ENCODE assay signal across 21 mouse cellular contexts in the genomic region with DNA sequence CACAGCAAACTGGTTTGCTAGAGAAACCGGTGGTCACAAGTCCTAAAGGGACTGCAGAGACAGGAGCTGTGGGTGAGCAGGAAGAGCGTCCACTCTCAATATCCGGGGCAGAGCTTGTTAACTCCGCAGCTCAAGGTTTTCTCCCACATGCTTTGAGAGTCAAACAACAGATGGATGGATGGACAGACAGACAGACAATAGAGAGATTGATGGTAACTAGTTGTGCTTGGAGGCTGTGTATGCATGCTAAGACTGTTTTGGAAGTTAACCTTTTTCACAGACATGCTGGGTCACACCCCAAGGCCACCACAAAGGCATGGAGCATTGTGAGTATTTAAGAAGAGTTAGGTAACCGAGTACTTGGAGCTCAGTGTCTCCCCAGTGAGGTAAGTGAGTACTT. TPM values are rescaled to one million over a fixed set of nuclear protein-coding genes. Genes with fewer than 3 reads are reported as not detected.
"Had no signal": no experiment of that assay in that cellular context is flagged by ENCODE, and none has a peak within 500 bp of the region (broad histone marks: within the 10 kb centered on the region; RNA-seq: fewer than 3 reads in every experiment).

No protein-coding gene starts in this region.

- H3K4me3 ChIP-seq: liver, embryonic 15.5 days; lung, embryonic 15.5 days; midbrain, embryonic 12.5 days; neural tube, embryonic 12.5 days; stomach, embryonic 15.5 days had no signal

- H3K4me2 ChIP-seq: liver, embryonic 15.5 days; lung, embryonic 15.5 days; midbrain, embryonic 12.5 days; neural tube, embryonic 12.5 days; stomach, embryonic 15.5 days had no signal

- H3K9ac ChIP-seq: liver, embryonic 15.5 days; liver, postnatal 0 days; lung, embryonic 15.5 days; midbrain, embryonic 12.5 days; neural tube, embryonic 12.5 days; stomach, embryonic 15.5 days had no signal

- DNase-seq: liver, postnatal 0 days; lung, adult 2 months; lung, postnatal 14 days; lung, postnatal 4 days; midbrain, embryonic 14.5 days; right cerebral cortex, postnatal 14 days; thymus, adult 2 months; thymus, postnatal 25 days; thymus, postnatal 4 days had no signal

- H3K4me1 ChIP-seq: liver, embryonic 15.5 days; midbrain, embryonic 12.5 days; stomach, embryonic 15.5 days had no signal

- H3K27ac ChIP-seq: liver, embryonic 15.5 days; lung, embryonic 15.5 days; midbrain, embryonic 12.5 days; neural tube, embryonic 12.5 days; stomach, postnatal 0 days had no signal

- H3K36me3 ChIP-seq: liver, embryonic 15.5 days; lung, embryonic 15.5 days; midbrain, embryonic 12.5 days; neural tube, embryonic 12.5 days; stomach, embryonic 15.5 days had no signal

- ATAC-seq: liver, postnatal 0 days; lung, postnatal 0 days had no signal

- H3K9me3 ChIP-seq: liver, embryonic 15.5 days; lung, embryonic 15.5 days; midbrain, embryonic 12.5 days; neural tube, embryonic 12.5 days; stomach, embryonic 15.5 days had no signal

- H3K27me3 ChIP-seq: liver, embryonic 15.5 days; lung, embryonic 15.5 days; neural tube, embryonic 12.5 days; stomach, embryonic 15.5 days had no signal

RNA-seq across cellular contexts. Expression of a gene that starts 5.4 kb away (rescaled TPM):
- total RNA-seq: monocyte, adult 5-6 weeks had no signal
- polyA plus RNA-seq: liver, embryonic 15.5 days; liver, postnatal 0 days had no signal

RNA-seq across cellular contexts. Expression of a gene that starts 6.9 kb away (rescaled TPM):
- total RNA-seq: monocyte, adult 5-6 weeks; neutrophil, adult 5-6 weeks had no signal
- polyA plus RNA-seq: liver, postnatal 0 days; lung, embryonic 15.5 days; lung, postnatal 0 days; midbrain, embryonic 12.5 days; midbrain, embryonic 14.5 days; neural tube, embryonic 12.5 days; neural tube, embryonic 14.5 days; spleen, adult 2 months; stomach, embryonic 15.5 days; stomach, postnatal 0 days; urinary bladder, adult 2 months had no signal
